Mouse (Mus musculus): ENCODE data around the gene A630076J17Rik.

DNA sequence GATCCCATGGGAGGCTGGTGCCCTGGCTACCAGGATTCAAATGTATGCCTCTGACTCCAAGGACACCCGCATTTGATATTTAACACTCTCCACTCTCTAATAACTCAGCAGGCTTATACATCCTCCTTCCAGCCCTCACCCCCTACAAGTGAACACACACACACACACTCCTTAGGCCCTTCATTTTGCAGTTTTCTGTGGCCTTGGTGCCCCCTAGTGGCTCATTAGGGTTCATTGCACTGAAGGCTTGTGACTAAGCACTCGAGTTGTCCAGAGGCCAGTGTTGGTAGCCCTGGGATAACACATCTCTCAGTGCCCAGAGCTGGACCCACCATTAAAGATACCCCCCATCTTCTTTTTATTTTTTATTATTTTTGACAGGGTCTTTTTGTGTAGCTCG lies 43.4 kb downstream of the A630076J17Rik start:
- TF ChIP-seq POLR2A (IDR thresholded peaks at IDR 0.05; ENCODE audit: borderline replicate concordance, low read depth, low read length) (no peak), CTCF (IDR thresholded peaks at IDR 0.05; ENCODE audit: low read depth, low read length) (peak; percentile 85)

Data from bone marrow macrophage, adult 2 months (primary cell).